Mouse (Mus musculus) 3T3-L1 (cell line): Measurements from ENCODE around the gene Rbm44.
A peak's percentile ranks its signal among the peaks of the same experiment; 100 is the strongest.

ENCODE experiments used
- DNase-seq: peaks from one replicate; pipeline ENCODE4 v3.0.0-alpha.2; 2015; ENCODE audit warnings: low read depth, low spot score

Gene Rbm44

DNA sequence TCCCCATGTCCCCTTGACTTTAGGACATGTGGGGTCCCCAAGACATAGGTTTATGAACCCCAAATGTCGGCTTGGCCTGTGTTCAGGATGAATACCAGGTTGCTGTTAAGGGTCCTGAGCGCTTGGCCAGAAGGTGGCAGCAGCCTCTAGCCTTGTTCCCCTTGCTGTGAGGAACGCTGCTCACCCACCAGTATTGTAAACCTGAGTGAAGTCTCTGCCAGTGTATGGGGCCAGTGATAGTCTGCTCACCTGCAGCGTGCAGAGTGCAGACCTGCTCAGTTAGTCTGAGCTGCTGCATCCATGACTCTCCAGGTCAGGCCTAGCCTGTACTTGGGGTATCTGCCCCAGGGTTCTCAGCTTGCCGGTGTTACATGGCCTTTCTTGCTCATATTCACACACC, 34.2 kb downstream of the Rbm44 start:
- peak; percentile 75 for DNase-seq

DNA sequence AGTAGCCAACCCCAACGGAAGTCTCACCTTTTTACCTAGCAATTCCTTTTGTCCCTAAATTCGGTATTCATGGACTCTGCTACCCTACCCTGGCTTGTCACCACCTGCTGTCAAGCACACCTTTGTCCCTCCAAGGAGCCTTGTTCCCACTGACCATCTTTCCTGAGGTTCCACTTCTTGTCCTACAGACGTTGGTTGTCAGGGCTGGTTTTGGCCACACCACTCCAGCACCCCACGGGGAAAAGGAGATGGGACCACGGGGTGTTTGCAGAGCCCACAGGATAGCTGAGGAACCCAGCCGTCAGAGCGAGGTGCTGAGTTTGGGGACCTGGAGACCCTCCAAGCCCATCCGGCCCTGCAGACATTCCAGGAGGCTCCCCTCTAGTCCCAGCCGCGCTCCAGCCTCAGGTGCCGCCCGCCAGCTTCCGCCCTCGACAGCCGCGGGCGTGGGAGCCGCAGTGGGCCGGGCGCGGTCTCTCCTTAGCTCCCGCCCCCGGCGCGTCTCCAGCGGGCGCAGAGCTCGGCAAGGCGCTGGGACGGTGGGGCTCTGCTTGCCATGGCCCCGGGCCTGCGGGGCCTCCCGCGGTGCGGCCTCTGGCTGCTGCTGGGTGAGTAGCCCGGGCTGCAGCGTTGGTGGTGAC, 34.8 kb downstream of the Rbm44 start, which contains the start of gene Ramp1:
Gene Ramp1, plus strand, starts transcription at position 290 of the 641 bp plus-strand sequence.
- no peak for DNase-seq

DNA sequence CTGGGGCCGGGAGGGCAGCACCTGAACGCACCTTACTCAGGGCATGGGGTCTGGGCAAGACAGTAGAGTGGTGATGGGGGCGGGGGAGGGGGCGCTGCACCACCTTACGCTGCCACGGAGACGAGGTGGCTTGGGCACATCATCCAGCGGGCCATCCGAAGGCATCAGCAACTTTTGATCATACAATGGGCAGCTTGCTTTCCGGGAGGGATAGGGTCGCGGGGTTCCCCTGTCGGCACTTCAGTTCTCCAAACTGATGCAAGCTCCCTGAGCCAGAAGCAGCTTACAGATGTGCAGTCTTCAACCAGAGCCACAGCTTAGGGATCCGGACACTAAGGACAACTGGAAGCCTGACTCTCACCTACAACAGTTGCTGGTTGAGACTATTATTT, 35.3 kb downstream of the Rbm44 start:
- no peak for DNase-seq

DNA sequence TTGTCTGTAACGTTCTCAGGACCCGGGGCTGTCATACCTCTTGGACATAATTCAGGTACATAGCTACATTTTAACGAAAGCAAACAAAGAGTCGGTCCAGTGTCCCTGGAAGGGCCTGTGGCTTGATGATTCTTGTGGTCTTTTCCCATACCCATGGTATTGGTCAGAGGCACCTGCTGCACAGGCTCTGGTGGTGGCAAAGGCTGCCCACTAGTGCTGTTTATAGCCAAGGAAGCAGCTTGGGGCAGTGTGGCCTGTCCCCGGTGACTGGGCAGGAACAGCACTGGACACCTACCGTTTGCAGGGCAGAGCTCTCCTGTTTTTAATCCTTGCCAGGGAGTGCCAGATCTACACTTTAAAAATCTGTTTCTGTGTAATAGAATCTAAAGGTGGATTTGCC, 35.8 kb downstream of the Rbm44 start:
- no peak for DNase-seq

DNA sequence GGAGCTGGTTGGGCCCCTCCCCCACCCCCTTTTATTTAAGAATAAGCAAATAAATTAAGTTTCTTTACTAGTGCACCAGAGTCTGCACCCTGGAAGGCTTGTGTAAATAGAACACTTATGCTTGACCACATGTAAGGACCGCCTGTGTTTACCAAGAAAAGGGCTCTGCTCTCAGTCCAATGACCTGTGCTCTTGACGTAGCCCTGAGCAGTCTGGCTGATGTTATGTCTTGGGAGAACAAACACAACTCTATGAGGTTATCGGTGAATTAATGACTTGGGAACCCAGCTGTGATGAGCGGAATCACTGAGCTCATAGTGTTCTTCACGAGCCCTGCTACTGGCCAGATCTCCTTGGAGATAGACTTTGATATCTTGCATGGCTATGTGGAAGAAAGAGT, 36.4 kb downstream of the Rbm44 start:
- no peak for DNase-seq

DNA sequence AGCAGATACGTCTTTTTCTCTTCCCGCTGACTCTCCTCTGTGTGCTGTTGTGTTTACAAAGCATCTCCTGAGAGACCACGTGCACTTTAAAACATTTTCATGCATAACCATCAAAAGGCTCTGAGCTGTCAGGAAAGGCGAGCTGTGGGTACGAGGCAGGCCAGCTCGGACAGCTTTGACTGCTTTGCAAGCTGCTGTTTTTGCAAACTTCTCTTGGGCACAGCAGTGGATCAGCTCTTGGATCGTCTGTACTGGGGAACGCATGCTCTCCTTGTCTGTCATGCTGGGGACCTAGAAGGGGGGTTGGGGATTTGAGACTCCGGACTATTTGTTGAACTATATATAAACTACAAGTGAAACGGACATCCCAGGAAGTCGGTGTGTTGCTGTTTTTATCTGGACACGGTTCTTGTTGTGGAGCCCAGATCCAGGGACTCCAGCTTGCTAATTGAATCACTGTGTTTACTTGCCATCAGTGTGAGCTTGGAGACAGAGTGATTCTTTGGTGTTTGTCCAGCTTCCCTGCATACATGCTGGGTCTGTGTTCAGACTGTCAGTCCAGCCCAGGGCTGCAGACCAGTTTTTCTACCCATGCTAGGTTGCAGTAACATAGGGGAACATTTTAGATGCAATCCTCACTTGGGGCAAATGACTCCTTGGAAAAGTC, 37.0 kb downstream of the Rbm44 start:
- no peak for DNase-seq

DNA sequence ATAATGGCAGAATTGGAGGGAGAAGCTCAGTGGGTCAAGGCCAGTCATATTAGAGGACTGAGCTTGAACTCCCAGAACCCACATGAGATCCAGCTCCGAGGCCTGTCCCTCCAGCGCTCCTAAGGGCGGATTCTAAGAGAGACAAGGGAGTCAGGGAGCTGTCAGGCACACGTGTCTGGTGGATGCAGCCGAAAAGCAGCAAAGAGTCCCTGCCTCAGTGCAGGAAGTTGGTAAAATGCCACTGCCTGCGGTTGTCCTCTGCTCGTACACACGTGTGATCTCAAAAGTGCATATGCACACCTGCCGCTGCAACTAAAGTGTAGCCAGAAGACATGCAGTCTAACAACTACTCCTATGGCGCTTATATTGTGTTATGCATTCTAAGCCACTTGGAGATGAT, 38.4 kb downstream of the Rbm44 start:
- no peak for DNase-seq

DNA sequence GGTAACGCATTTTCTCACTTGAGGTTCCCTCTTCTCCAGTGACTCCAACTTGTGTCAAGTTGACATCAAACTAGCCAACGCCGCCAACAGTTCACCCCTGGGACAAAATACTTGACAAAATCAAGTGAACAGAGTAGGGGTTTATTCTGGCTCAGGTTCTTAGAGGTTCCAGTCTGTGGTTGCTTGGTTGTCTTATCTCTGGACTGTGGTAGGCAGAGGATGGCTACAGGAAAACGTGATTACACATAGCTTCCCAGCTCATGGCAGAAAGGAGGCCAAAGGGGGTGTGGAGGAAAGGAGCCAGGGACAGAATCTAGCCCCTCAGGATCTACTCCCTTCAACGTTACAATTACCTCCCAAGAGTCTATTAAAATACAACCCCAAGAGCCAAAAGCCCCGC, 41.8 kb downstream of the Rbm44 start:
- no peak for DNase-seq

DNA sequence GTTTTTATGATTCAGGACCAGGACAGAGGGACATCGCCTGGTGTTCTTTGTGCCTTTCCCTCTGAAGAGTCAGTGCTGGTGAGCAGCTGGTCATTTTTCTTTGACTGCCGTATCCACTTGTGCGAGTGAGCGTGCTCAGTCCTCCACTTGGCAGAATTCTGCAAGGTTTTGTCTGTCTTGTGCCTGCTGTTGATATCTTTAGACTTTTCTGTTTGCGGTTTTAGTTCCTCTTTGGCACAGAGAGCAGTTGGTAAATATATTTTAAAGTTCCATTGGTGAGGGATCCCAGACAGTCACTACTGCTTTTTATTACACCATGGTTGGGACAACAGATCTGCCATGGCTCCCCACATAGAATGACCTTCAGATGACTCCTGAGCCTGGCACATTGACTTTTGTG, 42.4 kb downstream of the Rbm44 start:
- DNase-seq: no peak

DNA sequence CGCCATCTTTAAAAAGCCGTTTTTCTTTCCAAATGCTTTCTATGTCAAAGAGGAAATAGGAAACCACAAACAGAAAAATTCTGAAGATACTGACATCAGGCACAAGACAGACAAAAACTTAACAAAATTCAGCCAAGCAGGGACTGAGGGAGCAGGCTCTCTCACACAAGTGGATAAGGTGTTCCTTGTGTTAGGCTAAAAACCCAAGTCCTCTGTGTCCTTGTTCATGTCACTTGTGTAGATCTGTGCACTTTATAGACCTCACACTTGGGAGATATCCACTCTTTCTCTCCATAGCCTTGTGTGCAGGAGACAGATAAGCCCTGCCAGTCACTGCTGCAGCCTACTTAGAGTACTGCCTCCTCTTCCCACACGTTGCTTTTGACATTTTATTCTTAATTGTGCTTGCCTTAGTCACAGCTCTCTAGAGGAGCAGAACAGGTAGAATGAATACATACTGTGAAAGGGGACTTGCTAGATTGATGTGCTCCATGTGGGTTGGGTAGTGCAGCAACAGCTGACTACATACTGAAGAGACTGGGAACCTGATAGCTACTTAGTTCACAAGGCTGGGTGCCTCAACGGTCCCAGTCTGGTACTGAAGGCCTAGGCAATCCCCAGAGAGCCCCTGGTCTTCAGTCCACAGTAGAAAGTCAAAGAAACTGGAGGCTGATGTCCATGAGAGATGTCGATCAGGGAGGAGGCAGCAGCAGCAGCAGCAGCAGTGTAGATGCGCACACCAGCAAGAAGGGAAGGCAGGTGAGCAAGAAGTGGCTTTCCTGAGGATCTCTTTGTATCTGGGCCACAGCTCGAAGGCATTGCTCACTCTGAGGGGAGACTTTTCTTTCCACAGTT, 43.1 kb downstream of the Rbm44 start:
- no peak for DNase-seq

DNA sequence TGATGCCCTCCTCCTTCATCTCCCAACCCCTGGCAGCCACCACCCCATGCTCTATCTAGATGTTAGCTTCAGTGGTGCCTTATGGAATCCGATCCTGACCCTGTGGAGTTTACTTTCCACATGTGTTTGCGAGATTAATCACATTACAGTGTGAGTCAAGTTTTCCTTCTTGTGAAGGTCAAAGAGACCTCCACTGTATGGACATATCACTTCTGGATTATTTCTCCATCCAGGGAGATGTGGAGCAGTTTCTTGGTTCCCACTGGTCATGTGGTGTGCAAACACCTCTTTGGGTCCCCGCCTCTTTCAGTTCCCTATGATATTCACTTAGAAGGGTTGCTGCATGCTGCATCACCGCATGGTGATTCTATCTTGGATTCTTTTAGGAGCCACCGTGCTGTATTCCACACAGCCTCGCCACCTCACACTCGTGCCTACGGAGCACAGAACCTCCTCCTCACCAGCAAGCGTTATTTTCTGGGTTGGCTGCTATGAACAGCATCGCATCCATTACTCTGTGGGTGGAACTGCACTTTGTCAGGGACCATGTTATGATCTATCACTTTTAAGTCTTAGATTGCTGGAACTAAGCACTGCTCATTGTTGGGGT, 44.1 kb downstream of the Rbm44 start:
- DNase-seq: peak; percentile 10

DNA sequence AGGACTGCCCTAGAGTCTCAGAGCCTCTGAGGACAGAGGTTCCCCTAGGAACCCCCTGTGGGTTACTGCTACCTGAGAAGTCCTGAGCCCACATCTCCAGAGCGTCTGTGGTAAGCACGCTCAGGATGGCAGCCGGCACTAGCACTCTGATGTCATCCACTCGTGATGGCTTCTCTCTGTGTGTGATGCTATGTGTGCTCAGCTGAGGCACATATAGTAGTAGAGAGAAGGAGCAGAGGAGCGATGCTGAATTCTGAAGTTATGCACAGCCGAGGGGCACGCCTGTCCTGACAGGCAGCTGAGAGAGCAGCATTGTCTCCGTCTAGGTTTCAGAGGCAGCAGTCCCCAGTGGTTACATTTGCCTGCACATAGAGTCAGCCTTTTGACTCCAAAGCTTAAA, 47.3 kb downstream of the Rbm44 start:
- no peak for DNase-seq

DNA sequence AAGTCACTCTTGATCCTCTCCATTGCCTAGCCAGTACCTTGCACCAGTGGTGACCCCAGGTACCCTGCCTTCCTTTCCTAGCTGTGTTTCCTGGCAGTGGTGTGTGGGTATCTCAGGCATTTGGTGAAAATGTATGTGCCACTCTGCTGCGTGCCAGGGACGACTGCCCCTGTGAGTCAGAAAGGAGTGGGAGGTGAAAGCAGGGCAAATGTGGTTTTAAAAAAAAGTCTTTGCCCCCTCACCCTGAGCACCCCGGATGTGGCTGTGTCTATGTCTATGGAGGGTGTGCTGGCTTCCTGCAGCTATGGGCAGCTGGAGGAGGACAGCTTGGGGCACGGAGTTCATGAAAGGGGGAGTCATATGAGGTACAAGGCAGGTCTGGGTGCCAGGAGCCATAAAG, 48.4 kb downstream of the Rbm44 start:
- peak; percentile 11 for DNase-seq

DNA sequence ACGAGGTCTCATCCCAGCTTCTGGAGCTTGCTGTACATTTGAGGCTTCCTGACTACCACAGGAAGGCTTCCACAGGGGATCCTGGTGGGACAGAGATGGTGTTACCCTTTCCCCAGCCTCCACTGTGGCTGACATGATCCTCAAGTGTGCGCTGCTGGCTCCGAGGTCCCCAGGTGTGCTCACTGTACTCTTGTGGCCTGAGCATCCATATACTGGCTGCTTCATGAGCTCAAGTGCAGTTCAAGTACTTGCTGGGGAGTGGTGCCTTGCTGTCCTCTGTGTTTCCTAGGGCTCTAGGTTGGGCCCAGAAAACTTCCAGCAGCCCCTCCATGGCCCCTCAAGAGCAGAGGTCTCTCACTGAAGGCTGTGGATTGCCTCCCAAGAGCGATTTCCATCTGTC, 48.8 kb downstream of the Rbm44 start:
- DNase-seq: no peak

DNA sequence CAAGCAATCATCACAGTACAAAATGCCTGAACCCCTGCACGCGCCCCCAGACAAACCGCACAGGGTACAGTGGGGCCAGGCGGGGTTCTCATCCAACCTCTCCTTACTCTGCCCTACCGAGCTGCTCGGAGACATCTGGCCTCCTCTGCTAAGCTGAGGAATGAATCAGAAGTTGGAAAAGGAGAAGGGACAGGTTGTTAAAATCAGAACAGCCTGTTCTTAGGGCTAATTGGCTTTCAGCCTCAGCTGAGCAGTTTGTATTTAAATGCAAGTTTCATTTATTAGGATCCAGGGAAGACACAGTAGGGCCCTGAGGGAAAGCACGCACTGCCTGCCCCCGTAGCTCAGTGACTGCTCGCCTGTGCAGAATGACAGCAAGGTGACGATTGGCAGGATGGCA, 54.9 kb downstream of the Rbm44 start:
- no peak for DNase-seq

DNA sequence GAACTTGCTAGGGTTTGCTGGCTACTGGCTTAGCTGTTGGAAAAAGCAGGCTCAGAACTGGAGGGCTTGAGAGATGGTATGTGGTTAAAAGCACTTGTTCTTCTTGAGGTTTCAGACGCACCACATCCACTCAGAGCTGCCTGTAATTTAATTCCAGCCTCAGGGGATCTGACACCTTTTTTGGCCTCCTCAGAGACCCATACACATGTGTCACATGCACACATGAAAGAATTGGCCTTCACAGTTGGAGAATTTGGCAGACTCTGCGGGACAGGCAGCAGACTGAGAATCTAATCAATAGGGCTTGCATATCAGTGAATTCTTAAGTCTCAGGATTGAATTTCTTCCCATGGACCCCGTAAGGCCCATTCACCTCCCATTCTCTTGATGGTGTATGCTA, 56.2 kb downstream of the Rbm44 start:
- no peak for DNase-seq

DNA sequence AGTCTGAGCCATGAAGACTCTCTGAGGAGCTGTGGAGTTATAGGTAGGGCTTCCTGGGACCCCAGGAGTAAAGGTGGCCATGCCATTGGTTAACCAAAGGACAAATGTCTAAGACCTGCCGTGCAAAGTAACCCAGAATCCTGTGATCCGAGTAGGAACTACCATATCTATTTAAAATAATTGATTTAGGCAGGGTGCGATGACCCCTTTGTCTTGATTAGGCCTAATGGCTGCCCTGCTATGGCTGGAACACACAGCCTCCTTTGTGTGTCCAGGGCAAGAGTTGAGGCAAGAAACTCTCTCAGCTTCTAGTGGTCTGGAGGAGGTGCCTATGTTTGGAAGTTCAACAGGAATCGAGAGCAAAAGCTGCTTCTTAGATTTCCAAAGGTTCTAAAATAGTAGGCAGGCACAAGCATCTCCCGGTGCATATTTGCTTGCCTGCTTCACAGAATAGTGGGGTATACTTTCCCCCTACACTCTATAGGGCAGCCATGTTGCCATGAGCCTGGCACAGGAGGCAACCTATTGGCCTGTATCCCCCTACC, 59.4 kb downstream of the Rbm44 start:
- DNase-seq: no peak

DNA sequence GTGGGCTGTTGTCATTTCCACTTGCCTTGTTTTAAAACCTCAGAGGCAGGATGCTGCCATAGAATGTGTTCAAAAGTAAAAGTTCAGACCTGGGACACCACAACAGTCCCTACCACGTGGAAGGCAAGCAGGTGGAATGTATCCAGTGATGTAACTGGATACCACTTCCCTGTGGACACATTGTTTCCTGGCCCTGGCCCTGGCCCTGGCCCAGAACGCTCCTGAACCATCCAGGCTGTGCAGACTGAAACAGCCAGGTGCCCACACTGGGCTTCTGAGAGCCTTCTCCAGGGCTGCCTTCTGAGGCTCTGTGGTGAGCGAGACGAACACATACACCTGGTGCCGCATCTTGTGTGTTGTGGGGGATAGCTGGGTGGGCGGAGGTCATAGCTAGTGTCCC, 60.8 kb downstream of the Rbm44 start:
- DNase-seq: no peak

DNA sequence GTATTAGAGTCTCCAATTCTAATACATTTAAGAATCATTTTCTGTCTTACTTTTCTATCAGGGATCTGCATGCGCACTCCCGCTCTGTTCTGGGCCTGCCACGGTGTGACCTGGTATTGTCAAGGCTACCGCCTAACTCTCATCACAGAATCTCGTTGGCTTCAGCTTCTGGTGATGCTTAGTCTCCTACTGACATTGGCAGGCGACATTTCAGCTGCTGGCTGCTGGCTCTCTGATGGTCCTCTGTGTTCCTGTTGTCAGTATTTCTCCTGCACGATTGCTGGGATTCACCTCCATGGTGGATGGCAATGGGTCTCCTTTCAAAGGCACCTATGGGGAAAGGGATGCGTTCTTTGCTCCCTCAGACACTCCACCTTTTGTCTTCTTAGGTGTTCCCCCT, 61.4 kb downstream of the Rbm44 start:
- no peak for DNase-seq

DNA sequence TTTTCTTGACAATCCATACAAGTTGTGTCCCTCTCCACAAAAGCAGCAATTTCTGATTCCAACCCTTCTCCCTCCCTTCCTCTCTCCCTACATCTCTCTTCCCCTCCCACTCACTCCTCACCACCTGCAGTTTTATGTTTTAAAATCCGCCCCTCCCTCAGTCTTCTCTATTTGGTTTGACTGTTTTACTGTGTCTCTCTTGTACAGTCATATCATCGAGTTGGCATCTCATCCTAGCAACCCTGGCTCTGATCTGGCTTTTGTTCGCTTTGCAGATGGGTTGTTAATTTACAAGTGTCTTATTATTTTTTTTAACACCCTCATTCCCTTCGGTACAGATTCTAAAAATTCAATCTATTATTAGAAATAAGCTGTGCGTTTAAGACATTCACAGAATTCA, 62.0 kb downstream of the Rbm44 start:
- DNase-seq: no peak

DNA sequence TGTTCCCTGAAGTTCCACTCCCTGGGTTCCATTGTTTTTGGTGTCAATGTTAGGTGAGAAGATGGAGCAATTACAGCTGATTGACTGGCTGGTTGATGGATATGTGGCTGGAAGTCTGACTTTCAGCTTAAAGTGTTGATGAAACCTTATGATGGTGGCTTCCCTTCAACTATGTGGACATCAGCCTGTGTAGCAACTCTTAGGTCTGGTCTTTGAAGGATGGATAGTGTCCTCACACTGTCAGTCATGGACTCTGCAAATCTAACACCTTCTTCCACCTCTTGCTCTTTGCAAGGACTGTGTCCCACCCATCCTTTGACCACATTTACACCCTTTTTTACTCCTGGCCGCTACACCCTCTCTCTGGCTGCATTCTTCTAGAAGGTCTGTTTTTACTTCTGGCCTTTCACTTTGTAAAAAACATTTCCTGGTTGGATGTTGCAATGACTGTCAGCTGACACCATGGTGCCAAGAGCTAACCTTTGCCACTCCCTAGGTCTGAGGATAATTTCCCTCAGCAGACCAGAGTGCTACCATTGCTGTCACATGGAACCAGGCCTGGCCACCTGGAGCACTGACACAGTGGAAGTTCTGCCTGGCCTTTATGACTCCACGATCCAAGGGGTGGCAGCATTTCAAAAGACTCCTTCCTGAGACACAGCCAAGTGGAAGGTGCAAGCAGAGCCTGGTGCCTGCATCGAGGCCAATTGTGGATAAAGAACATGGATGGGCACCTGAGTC, 62.6 kb downstream of the Rbm44 start:
- DNase-seq: no peak
